In genomic region chr7:16990006-16990744, GRCm38 (mm10) we compare ENCODE assay signal across 10 mouse cellular contexts. TPM values are rescaled to one million over a fixed set of nuclear protein-coding genes. Genes with fewer than 3 reads are reported as not detected.
DNase-seq lines count a peak whose midpoint lies in the region; ATAC-seq and TF ChIP-seq lines count a peak whose summit lies in the region.
"Had no signal": no experiment of that assay in that cellular context is flagged by ENCODE, and none has a peak within 500 bp of the region (broad histone marks: within the 10 kb centered on the region; RNA-seq: fewer than 3 reads in every experiment).

No protein-coding gene starts in this region.

- no peaks in the 10 kb centered on the region for H3K36me3 ChIP-seq in ES-Bruce4 (ENCODE audit: control insufficient read depth, insufficient read depth, low read length, poor library complexity, severe bottlenecking)
- H3K36me3 ChIP-seq in heart, embryonic 13.5 days = peaks cover 1% of the 10 kb centered on the region; the same call in 1 of the 2 replicates
- H3K36me3 ChIP-seq in liver, embryonic 16.5 days (ENCODE audit: control insufficient read depth, insufficient read depth) = no peaks in the 10 kb centered on the region
- no peaks in the 10 kb centered on the region for H3K36me3 ChIP-seq in kidney, adult 2 months (ENCODE audit: control insufficient read depth, insufficient read depth, low read length)

- 30% methylated on average over 15 of the region's 15 CpGs for WGBS in heart, embryonic 13.5 days
- WGBS in liver, embryonic 16.5 days (ENCODE audit: insufficient replicate concordance) = 21% methylated on average over 15 of the region's 15 CpGs
- 37% methylated on average over 15 of the region's 15 CpGs for WGBS in kidney, adult 2 months

- ATAC-seq in heart, embryonic 13.5 days (ENCODE audit: extremely low read depth, insufficient number of reproducible peaks, low FRiP score, low TSS enrichment) = no peak
- ATAC-seq in liver, embryonic 16.5 days (ENCODE audit: low read depth) = no peak

- no peak overlapping the region for H3K4me3 ChIP-seq in ES-Bruce4 (ENCODE audit: low read depth, low read length)
- H3K4me3 ChIP-seq in heart, embryonic 13.5 days = no peak overlapping the region
- no peak overlapping the region for H3K4me3 ChIP-seq in liver, embryonic 16.5 days (ENCODE audit: low read depth, low read length)
- H3K4me3 ChIP-seq in kidney, adult 2 months (ENCODE audit: insufficient read depth, low read depth, low read length) = no peak overlapping the region

- H3K4me2 ChIP-seq in heart, embryonic 13.5 days = 0 out of 2 replicates have a peak overlapping the region, but pooled peaks have one; percentile 16
- H3K4me2 ChIP-seq in liver, embryonic 16.5 days (ENCODE audit: low read depth, low read length) = no peak overlapping the region

- no peak for TF ChIP-seq CTCF in ES-Bruce4 (IDR thresholded peaks at IDR 0.05; ENCODE audit: low read depth, low read length)
- no peak for TF ChIP-seq CTCF in kidney, adult 2 months (conservative IDR thresholded peaks at IDR 0.05; ENCODE audit: insufficient read depth, insufficient read length, low read depth, low read length)

- H3K4me1 ChIP-seq in ES-Bruce4 (ENCODE audit: control insufficient read depth, insufficient read depth, low read length) = peaks cover 3% of the 10 kb centered on the region
- peaks cover 62% of the 10 kb centered on the region for H3K4me1 ChIP-seq in heart, embryonic 13.5 days
- peaks cover 21% of the 10 kb centered on the region for H3K4me1 ChIP-seq in liver, embryonic 16.5 days (ENCODE audit: control insufficient read depth, low read depth, low read length)
- no peaks in the 10 kb centered on the region for H3K4me1 ChIP-seq in kidney, adult 2 months (ENCODE audit: control insufficient read depth, insufficient read depth, low read length)

- H3K9ac ChIP-seq in ES-Bruce4 (ENCODE audit: low read depth, poor library complexity, severe bottlenecking) = no peak overlapping the region
- H3K9ac ChIP-seq in heart, embryonic 13.5 days = peak overlapping the region; percentile 55
- no peak overlapping the region for H3K9ac ChIP-seq in liver, embryonic 16.5 days (ENCODE audit: low read depth, low read length)

- no peaks in the 10 kb centered on the region for H3K27me3 ChIP-seq in ES-Bruce4 (ENCODE audit: control insufficient read depth, insufficient read depth, low read length, poor library complexity, severe bottlenecking)
- no peaks in the 10 kb centered on the region for H3K27me3 ChIP-seq in heart, embryonic 13.5 days (replicated peaks)
- H3K27me3 ChIP-seq in liver, embryonic 16.5 days (ENCODE audit: control insufficient read depth, insufficient read depth, low read depth, low read length) = peaks cover 7% of the 10 kb centered on the region
- no peaks in the 10 kb centered on the region for H3K27me3 ChIP-seq in kidney, adult 2 months (replicated peaks; ENCODE audit: control insufficient read depth, insufficient read depth, low read length)

- H3K27ac ChIP-seq in ES-Bruce4 (ENCODE audit: insufficient read depth, low read length) = peak overlapping the region; percentile 21
- peak overlapping the region; percentile 90 for H3K27ac ChIP-seq in heart, embryonic 13.5 days (replicated peaks)
- 0 out of 2 replicates have a peak overlapping the region, but pooled peaks have one; percentile 15 for H3K27ac ChIP-seq in liver, embryonic 16.5 days (ENCODE audit: low read length)
- no peak overlapping the region for H3K27ac ChIP-seq in kidney, adult 2 months (ENCODE audit: insufficient read depth, low read depth, low read length)

- no peak for TF ChIP-seq POLR2A in ES-Bruce4 (IDR thresholded peaks at IDR 0.05; ENCODE audit: insufficient read depth, low read length)
- TF ChIP-seq POLR2A in kidney, adult 2 months (IDR thresholded peaks at IDR 0.05; ENCODE audit: low read depth, low read length) = no peak

- no peak for TF ChIP-seq EP300 in ES-Bruce4 (IDR thresholded peaks at IDR 0.05; ENCODE audit: insufficient read depth, low read depth, low read length)

- no peaks in the 10 kb centered on the region for H3K9me3 ChIP-seq in ES-Bruce4 (replicated peaks; ENCODE audit: control insufficient read depth, insufficient read depth, low read length, poor library complexity, severe bottlenecking)
- no peaks in the 10 kb centered on the region for H3K9me3 ChIP-seq in heart, embryonic 13.5 days
- no peaks in the 10 kb centered on the region for H3K9me3 ChIP-seq in liver, embryonic 16.5 days (replicated peaks; ENCODE audit: control insufficient read depth, low read length)

- DNase-seq in embryo, embryonic 11 days = peak; percentile 53
- no peak for DNase-seq in embryo, embryonic 9.5 days (ENCODE audit: extremely low spot score)
- DNase-seq in thymus, postnatal 36 days = peak; percentile 37 to 46
- DNase-seq in spleen, postnatal 36 days (ENCODE audit: low spot score in 2 of 2) = no peak
- no peak for DNase-seq in kidney, adult 2 months

RNA-seq across cellular contexts. Expression of gene Ccdc8, which starts 2.3 kb away (rescaled TPM):
- 4.2 and 4.4 TPM in 2 replicates for polyA plus RNA-seq in ES-Bruce4 (2011; ENCODE audit: insufficient read depth, insufficient read length, low read depth, missing spikeins)
- polyA plus RNA-seq in heart, embryonic 13.5 days (2015; fragmentation: Nextera tagmentation; extraction: Ambion mirVana) = 25.5 and 25.8 TPM in 2 replicates
- polyA plus RNA-seq in liver, embryonic 16.5 days (2015; fragmentation: Nextera tagmentation; extraction: Ambion mirVana) = 5.3 and 5.9 TPM in 2 replicates
- polyA plus RNA-seq in kidney, adult 2 months (2012; rRNA removed) = 0.81 and 1.0 TPM in 2 replicates

RNA-seq across cellular contexts. Expression of gene Gm42372, which starts 7.3 kb away (rescaled TPM):
- 1.1 and 1.2 TPM in 2 replicates for polyA plus RNA-seq in ES-Bruce4 (2011; ENCODE audit: insufficient read depth, insufficient read length, low read depth, missing spikeins)
- polyA plus RNA-seq in heart, embryonic 13.5 days (2015; fragmentation: Nextera tagmentation; extraction: Ambion mirVana) = 0.09 and 0.14 TPM in 2 replicates
- polyA plus RNA-seq in liver, embryonic 16.5 days (2015; fragmentation: Nextera tagmentation; extraction: Ambion mirVana) = 0.04 TPM in 2 replicates
- polyA plus RNA-seq in kidney, adult 2 months (2012; rRNA removed) = 0.08 TPM in 1 of 2 replicates, not detected in the other
- polyA plus RNA-seq: C2C12; gonadal fat pad, adult 2 months had no signal

RNA-seq across cellular contexts. Expression of gene Pnmal1, which starts 30.7 kb away (rescaled TPM):
- polyA plus RNA-seq in ES-Bruce4 (2011; ENCODE audit: insufficient read depth, insufficient read length, low read depth, missing spikeins) = not detected in 2 replicates
- polyA plus RNA-seq in heart, embryonic 13.5 days (2015; fragmentation: Nextera tagmentation; extraction: Ambion mirVana) = 0.11 and 0.15 TPM in 2 replicates
- 0.02 and 0.05 TPM in 2 replicates for polyA plus RNA-seq in liver, embryonic 16.5 days (2015; fragmentation: Nextera tagmentation; extraction: Ambion mirVana)
- polyA plus RNA-seq in kidney, adult 2 months (2012; rRNA removed) = 0.01 and 0.06 TPM in 2 replicates
- polyA plus RNA-seq: C2C12; gonadal fat pad, adult 2 months had no signal

RNA-seq across cellular contexts. Expression of gene Ppp5c, which starts 37.5 kb away (rescaled TPM):
- polyA plus RNA-seq in ES-Bruce4 (2011; ENCODE audit: insufficient read depth, insufficient read length, low read depth, missing spikeins) = 106 and 107 TPM in 2 replicates
- 82.3 and 94.0 TPM in 2 replicates for polyA plus RNA-seq in heart, embryonic 13.5 days (2015; fragmentation: Nextera tagmentation; extraction: Ambion mirVana)
- 38.0 and 38.6 TPM in 2 replicates for polyA plus RNA-seq in liver, embryonic 16.5 days (2015; fragmentation: Nextera tagmentation; extraction: Ambion mirVana)
- polyA plus RNA-seq in kidney, adult 2 months (2012; rRNA removed) = 199 and 226 TPM in 2 replicates

RNA-seq across cellular contexts. Expression of gene Pnmal2, which starts 45.7 kb away (rescaled TPM):
- polyA plus RNA-seq in ES-Bruce4 (2011; ENCODE audit: insufficient read depth, insufficient read length, low read depth, missing spikeins) = 1.5 and 1.6 TPM in 2 replicates
- polyA plus RNA-seq in heart, embryonic 13.5 days (2015; fragmentation: Nextera tagmentation; extraction: Ambion mirVana) = 4.0 and 4.1 TPM in 2 replicates
- polyA plus RNA-seq in liver, embryonic 16.5 days (2015; fragmentation: Nextera tagmentation; extraction: Ambion mirVana) = 0.20 and 0.42 TPM in 2 replicates
- 3.6 and 4.0 TPM in 2 replicates for polyA plus RNA-seq in kidney, adult 2 months (2012; rRNA removed)

Comparison
In these comparisons a context has a peak if more than half of its experiments do, and no peak if none do; other contexts are left out.
1. DNase-seq: peak in embryo, embryonic 11 days (single experiment) and thymus, postnatal 36 days (2 of 2); none in embryo, embryonic 9.5 days (single experiment), spleen, postnatal 36 days (0 of 2) and kidney, adult 2 months (single experiment).